Mouse (Mus musculus) bone marrow, adult 2 months (tissue): ENCODE data around the gene Armh3.

ENCODE experiments used
- CTCF ChIP-seq: fragments of 200-500 bp; IDR thresholded peaks from 2 replicates; pipeline ENCODE4 v1.5.1; 2011; ENCODE audit warnings: low read length, control low read depth; ENCODE audit not compliant: control insufficient read depth, insufficient read depth
- POLR2A ChIP-seq: fragments of 200-500 bp; IDR thresholded peaks from 2 replicates; pipeline ENCODE4 v1.6.1; 2011; ENCODE audit warnings: low read depth, mild to moderate bottlenecking, control low read depth, low read length, borderline replicate concordance; ENCODE audit not compliant: control insufficient read depth

GRCm38 (mm10) chr19:45837050-45837994 lies 161.0 kb downstream of the Armh3 start:
- TF ChIP-seq CTCF (no peak), POLR2A (no peak)
